Mouse (Mus musculus) neural tube, embryonic 15.5 days (tissue): ENCODE results near the gene Iqcg. TPM values are rescaled to one million over a fixed set of nuclear protein-coding genes. Genes with fewer than 3 reads are reported as not detected.
"Not testable (repeated sequence)": the region's sequence is repeated elsewhere in the genome, so short reads cannot be mapped to it uniquely, and the experiment has no call there.

ENCODE experiments used
- ATAC-seq: fragments of 200-750 bp; cut with Nextera tagmentation; 2 replicates; pipeline ENCODE4 v1.8.0; 2017; ENCODE audit warnings: mild to moderate bottlenecking, moderate TSS enrichment, moderate library complexity; ENCODE audit not compliant: low FRiP score
- H3K27ac ChIP-seq: fragments of 300-500 bp; sonication (generic); replicated peaks from 2 replicates; pipeline ENCODE4 v1.5.1; 2015; ENCODE audit warnings: mild to moderate bottlenecking, inconsistent platforms
- H3K27me3 ChIP-seq: fragments of 300-500 bp; sonication (generic); replicated peaks from 2 replicates; pipeline ENCODE4 v1.6.1; 2015; ENCODE audit warnings: inconsistent platforms
- H3K36me3 ChIP-seq: fragments of 300-500 bp; sonication (generic); 2 replicates; pipeline ENCODE4 v1.6.1; 2015; ENCODE audit warnings: inconsistent platforms
- H3K4me1 ChIP-seq: fragments of 300-500 bp; sonication (generic); 2 replicates; pipeline ENCODE4 v1.6.1; 2015; ENCODE audit warnings: inconsistent platforms
- H3K4me2 ChIP-seq: fragments of 300-500 bp; sonication (generic); 2 replicates; pipeline ENCODE4 v1.6.1; 2015; ENCODE audit warnings: inconsistent platforms, mild to moderate bottlenecking, moderate library complexity
- H3K4me3 ChIP-seq: fragments of 300-500 bp; sonication (generic); replicated peaks from 2 replicates; pipeline ENCODE4 v1.5.1; 2015; ENCODE audit warnings: mild to moderate bottlenecking, inconsistent platforms
- H3K9ac ChIP-seq: fragments of 300-500 bp; sonication (generic); replicated peaks from 2 replicates; pipeline ENCODE4 v1.6.1; 2015; ENCODE audit warnings: mild to moderate bottlenecking, inconsistent platforms
- H3K9me3 ChIP-seq: fragments of 300-500 bp; sonication (generic); replicated peaks from 2 replicates; pipeline ENCODE4 v1.6.1; 2016; ENCODE audit warnings: inconsistent platforms
- WGBS: fragments of 180-500 bp; shearing (Covaris S2); methylation state at CpG from one replicate; pipeline ENCODE4 v1.1.7; 2015; ENCODE audit warnings: mixed read lengths; 5-methylcytosine and 5-hydroxymethylcytosine counted together
- polyA plus RNA-seq: library from polyadenylated mRNA; unstranded; fragments of >200 nt; fragmentation: Nextera tagmentation; extraction: Ambion mirVana; gene quantifications from 2 replicates; pipeline ENCODE4 v1.2.1, GENCODE M21; 2015

The Iqcg gene
- polyA plus RNA-seq, 1 experiment from 2014 or later: 5.0 TPM

GRCm38 (mm10) chr16:33062682-33063131 lies 6.7 kb upstream of the Iqcg start:
- Histone ChIP-seq H3K4me1 (peaks cover 41% of the 10 kb centered on the region), H3K36me3 (peaks cover 36% of the 10 kb centered on the region), H3K27ac (peak overlapping the region; percentile 82), H3K9ac (peak overlapping the region; percentile 75), H3K4me2 (peak overlapping the region; percentile 88), H3K4me3 (peak overlapping the region; percentile 91), H3K9me3 (no peaks in the 10 kb centered on the region), H3K27me3 (no peaks in the 10 kb centered on the region)
- peak; percentile 56 for ATAC-seq
- 0% methylated on average over 35 of the region's 35 CpGs for WGBS

DNA sequence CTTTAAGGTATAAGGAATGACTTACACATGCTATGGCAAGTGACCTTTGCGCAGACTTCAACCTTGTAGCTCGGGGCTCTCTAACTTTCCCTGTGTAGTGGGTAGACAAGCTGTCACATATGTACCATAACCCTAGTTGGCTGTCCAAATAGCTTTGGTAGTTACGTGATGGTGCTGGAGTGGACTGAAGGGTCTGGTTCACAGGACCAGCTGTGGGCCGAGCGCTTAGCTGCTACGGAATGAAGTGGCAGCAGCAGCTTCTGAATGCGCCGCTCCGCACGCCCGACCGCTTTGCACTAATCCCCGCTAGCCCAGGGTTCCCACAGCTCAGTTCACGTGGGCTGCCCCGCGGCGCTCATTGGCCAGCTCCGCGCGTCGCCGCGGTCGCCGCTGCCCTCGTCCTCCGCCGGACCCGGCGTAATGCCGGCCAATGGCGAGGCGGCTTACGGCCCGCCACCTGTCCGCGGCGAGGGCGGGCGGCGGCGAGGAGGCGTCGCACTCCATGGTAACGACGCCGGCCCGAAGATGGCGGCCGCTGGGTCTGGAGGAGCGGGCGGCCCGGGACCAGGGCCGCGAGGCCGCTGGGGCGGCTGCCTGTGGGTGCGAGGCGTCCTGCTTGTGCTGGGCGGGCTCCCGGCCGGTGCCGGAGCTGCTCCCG lies 6.1 kb upstream of the Iqcg start, which contains the start of gene Lmln:
Lmln (plus strand) TSS at position 498 of the 658 bp plus-strand sequence.
- peak within 1 kb of the TSS; percentile 82 for H3K27ac ChIP-seq
- WGBS: under 1% methylated on average over 64 of the region's 64 CpGs
- H3K27me3 ChIP-seq: no peaks in the 10 kb centered on the region
- ATAC-seq: peak; percentile 96
- H3K9me3 ChIP-seq: no peaks in the 10 kb centered on the region
- H3K36me3 ChIP-seq: peaks cover 36% of the 10 kb centered on the region
- peak within 1 kb of the TSS; percentile 88 for H3K4me2 ChIP-seq
- H3K4me1 ChIP-seq: peaks cover 46% of the 10 kb centered on the region
- H3K4me3 ChIP-seq: peak within 1 kb of the TSS; percentile 91
- H3K9ac ChIP-seq: peak within 1 kb of the TSS; percentile 75

- Histone ChIP-seq H3K4me2 (peak overlapping the region; percentile 88), H3K9ac (0 out of 2 replicates have a peak overlapping the region, but pooled peaks have one; percentile 75), H3K9me3 (no peaks in the 10 kb centered on the region), H3K4me3 (peak overlapping the region; percentile 91; the same call in 1 of the 2 replicates), H3K27me3 (no peaks in the 10 kb centered on the region), H3K27ac (peak overlapping the region; percentile 82; the same call in 1 of the 2 replicates), H3K36me3 (peaks cover 30% of the 10 kb centered on the region), H3K4me1 (peaks cover 48% of the 10 kb centered on the region)
- 49% methylated on average over 11 of the region's 11 CpGs for WGBS
- ATAC-seq: no peak
Measured at GRCm38 (mm10) chr16:33061400-33061799, 5.4 kb upstream of the Iqcg start.

DNA sequence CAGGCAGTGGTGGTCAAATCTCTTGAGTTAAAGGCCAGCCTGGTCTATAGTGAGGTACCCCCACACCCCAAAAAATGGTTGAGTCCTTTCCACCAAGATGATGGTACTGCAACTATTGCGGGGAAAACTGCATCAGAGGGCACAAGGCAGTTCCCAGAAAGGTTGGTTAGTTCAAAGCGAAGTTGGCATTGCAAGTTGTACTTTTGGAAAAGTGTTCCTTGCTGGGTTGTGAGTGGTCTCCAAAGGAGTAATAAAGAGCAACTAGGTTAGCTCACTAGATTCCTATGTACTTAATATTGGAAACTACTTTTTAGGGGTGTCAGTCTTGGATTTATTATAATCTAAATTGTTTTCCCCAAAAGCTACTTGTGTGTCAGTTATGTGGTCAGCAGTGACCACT lies 4.9 kb upstream of the Iqcg start:
- no peak overlapping the region for H3K4me2 ChIP-seq
- 73% methylated on average over 2 of the region's 2 CpGs for WGBS
- no peak overlapping the region for H3K4me3 ChIP-seq
- no peaks in the 10 kb centered on the region for H3K9me3 ChIP-seq
- H3K9ac ChIP-seq: no peak overlapping the region
- no peaks in the 10 kb centered on the region for H3K27me3 ChIP-seq
- H3K36me3 ChIP-seq: peaks cover 30% of the 10 kb centered on the region
- peaks cover 48% of the 10 kb centered on the region for H3K4me1 ChIP-seq
- H3K27ac ChIP-seq: no peak overlapping the region
- ATAC-seq: no peak

DNA sequence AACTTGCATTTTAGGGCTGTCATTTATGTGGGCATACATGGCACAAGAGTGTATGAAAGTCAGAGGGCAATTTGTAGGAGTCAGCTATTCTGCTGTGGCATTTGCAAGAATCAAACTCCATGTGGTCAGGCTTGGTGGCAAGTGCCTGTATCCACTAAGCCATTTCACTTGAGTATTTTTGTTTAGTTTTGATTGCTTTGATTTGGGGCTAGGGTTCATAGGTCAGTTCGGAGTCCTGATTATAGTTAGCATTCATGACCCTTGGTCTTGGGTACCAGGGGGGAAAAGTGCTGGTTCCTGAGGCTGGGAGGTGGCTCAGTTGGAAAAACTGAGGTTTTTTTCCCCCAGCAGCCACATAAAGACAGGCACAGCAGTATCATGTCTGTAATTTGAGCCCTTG lies 3.5 kb upstream of the Iqcg start:
- WGBS: 94% methylated on average over 1 of the region's 1 CpGs

DNA sequence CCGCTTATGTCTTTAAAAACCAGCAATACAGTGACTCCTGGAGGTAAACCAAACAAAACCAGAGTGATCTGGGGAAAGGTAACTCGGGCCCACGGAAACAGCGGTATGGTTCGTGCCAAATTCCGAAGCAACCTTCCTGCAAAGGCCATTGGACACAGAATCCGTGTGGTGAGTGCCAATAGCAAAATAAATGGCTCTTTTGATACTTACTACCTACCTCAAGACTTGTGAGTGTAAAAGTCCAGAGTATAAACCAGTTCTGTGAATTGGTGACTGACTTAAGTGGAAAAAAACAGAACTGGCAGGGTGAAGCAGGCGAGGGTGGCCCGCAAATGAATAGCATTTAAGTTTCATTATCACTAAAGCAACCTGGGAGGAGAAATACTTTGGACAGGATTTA lies 2.6 kb upstream of the Iqcg start:
- H3K4me3 ChIP-seq, H3K4me2 ChIP-seq, H3K9me3 ChIP-seq, H3K27me3 ChIP-seq, H3K27ac ChIP-seq, H3K9ac ChIP-seq, ATAC-seq: not testable (repeated sequence)
- 91% methylated on average over 9 of the region's 9 CpGs for WGBS
- peaks cover 46% of the 10 kb centered on the region for H3K4me1 ChIP-seq
- peaks cover 30% of the 10 kb centered on the region for H3K36me3 ChIP-seq

More for the DNA sequence above, 3.5 kb upstream of the Iqcg start:
- ATAC-seq: no peak
- H3K36me3 ChIP-seq: peaks cover 30% of the 10 kb centered on the region
- H3K4me3 ChIP-seq: no peak overlapping the region
- H3K4me1 ChIP-seq: peaks cover 51% of the 10 kb centered on the region
- H3K27ac ChIP-seq: no peak overlapping the region
- H3K4me2 ChIP-seq: no peak overlapping the region
- H3K9me3 ChIP-seq: no peaks in the 10 kb centered on the region
- H3K27me3 ChIP-seq: no peaks in the 10 kb centered on the region
- no peak overlapping the region for H3K9ac ChIP-seq

GRCm38 (mm10) chr16:33058033-33058432 lies 2.0 kb upstream of the Iqcg start:
- Histone ChIP-seq H3K9ac (no peak overlapping the region), H3K9me3 (no peaks in the 10 kb centered on the region), H3K27ac (no peak overlapping the region), H3K4me1 (peaks cover 40% of the 10 kb centered on the region), H3K36me3 (peaks cover 30% of the 10 kb centered on the region), H3K4me2 (peak overlapping the region; percentile 82), H3K27me3 (no peaks in the 10 kb centered on the region), H3K4me3 (peak overlapping the region; percentile 18; the same call in 1 of the 2 replicates)
- no peak for ATAC-seq
- WGBS: 92% methylated on average over 16 of the region's 16 CpGs

DNA sequence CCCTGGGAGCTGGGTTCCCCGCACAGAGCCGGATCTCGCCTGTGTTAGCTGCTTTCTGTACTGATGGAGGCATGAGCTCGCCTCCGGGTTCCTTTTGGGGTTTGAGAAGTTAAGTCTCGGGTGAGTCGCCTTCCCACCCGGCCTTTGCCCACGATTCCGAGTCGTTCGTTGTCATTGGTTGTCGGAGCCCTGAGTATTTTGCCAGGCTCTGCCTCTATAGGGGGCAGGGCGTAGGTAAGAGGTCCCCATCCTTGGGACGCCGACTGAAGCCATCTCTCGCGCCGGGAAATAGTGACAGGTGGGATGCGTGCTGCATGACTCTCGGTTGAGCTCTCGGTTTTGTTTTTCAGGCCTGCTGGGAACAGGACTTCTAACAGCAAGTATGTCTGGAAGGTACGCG lies 768 bp upstream of the Iqcg start:
- peak overlapping the region; percentile 88 for H3K27ac ChIP-seq
- no peaks in the 10 kb centered on the region for H3K27me3 ChIP-seq
- no peaks in the 10 kb centered on the region for H3K9me3 ChIP-seq
- peaks cover 34% of the 10 kb centered on the region for H3K4me1 ChIP-seq
- peak overlapping the region; percentile 93 for H3K9ac ChIP-seq
- under 1% methylated on average over 24 of the region's 24 CpGs for WGBS
- H3K4me3 ChIP-seq: peak overlapping the region; percentile 77
- peak overlapping the region; percentile 82 for H3K4me2 ChIP-seq
- ATAC-seq: peak; percentile 55
- peaks cover 30% of the 10 kb centered on the region for H3K36me3 ChIP-seq

DNA sequence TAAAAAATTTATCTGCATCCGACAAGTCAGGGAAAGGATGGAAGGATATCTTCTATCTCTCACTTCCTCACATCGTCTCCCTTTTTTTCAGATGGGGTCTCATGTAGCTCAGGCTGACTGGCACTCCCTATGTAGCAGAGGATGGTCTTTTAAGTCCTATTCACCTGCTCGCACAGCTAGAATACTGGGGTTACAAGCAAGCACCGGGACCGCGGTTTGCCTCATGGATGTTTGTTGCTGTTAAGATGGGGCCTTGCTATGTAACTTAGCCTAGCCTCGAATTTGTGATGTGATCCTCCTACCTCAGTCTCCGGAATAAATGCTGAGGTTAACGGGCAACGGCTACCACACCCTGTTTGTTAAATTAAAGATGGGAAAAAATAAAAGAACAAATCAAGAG lies 363 bp downstream of the Iqcg start:
- 19% methylated on average over 10 of the region's 10 CpGs for WGBS
- H3K4me3 ChIP-seq: peak overlapping the region; percentile 77
- H3K4me2 ChIP-seq: peak overlapping the region; percentile 82
- H3K27me3 ChIP-seq: no peaks in the 10 kb centered on the region
- peak; percentile 22 for ATAC-seq
- peaks cover 26% of the 10 kb centered on the region for H3K36me3 ChIP-seq
- H3K27ac ChIP-seq: no peak overlapping the region
- peaks cover 31% of the 10 kb centered on the region for H3K4me1 ChIP-seq
- peak overlapping the region; percentile 26 for H3K9ac ChIP-seq
- H3K9me3 ChIP-seq: no peaks in the 10 kb centered on the region

DNA sequence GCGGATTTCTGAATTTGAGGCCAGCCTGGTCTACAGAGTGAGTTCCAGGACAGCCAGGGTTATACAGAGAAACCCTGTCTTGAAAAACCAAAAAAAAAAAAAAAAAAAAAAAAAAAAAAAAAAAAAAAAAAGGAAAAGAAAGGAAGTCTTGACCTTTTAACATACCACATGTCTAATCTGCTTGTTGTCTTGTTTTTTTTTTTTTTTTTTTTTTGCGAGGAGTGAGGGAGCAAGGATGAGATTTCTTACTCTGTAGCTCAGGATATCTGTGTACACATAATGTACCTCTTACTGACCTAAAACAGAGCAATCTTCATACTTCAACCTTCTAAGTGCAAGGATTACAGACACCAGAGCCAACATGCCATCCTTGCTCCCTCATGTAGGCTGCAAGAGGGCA lies 1.1 kb downstream of the Iqcg start:
- H3K9me3 ChIP-seq, ATAC-seq, H3K4me2 ChIP-seq, H3K4me3 ChIP-seq, H3K27ac ChIP-seq, H3K27me3 ChIP-seq, H3K9ac ChIP-seq: not testable (repeated sequence)
- peaks cover 19% of the 10 kb centered on the region for H3K36me3 ChIP-seq
- WGBS: 100% methylated on average over 2 of the region's 2 CpGs
- peaks cover 31% of the 10 kb centered on the region for H3K4me1 ChIP-seq

DNA sequence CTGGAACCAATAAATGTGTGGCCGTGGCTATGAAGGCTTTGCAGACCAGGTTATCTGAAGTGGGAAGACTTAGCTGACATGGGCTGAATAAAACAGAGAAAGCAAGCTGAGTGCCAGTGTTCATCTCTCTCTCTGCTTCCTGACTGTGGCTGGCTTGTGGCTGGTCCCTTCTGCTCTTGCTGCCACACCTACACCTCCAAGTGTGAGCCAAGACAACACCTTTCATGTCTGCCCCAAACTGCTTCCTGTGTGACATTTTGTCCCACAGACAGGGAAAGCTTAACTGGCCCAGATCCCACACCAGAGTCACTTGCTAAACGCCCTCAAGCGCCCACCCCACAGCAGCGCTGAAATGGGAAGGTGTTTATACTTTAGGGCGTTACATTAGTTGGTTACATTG lies 2.9 kb downstream of the Iqcg start:
- H3K9ac ChIP-seq: no peak overlapping the region
- peaks cover 2% of the 10 kb centered on the region for H3K36me3 ChIP-seq
- no peak overlapping the region for H3K27ac ChIP-seq
- peaks cover 15% of the 10 kb centered on the region for H3K4me1 ChIP-seq
- no peak overlapping the region for H3K4me3 ChIP-seq
- H3K4me2 ChIP-seq: no peak overlapping the region
- H3K27me3 ChIP-seq: no peaks in the 10 kb centered on the region
- WGBS: 73% methylated on average over 5 of the region's 5 CpGs
- ATAC-seq: no peak
- H3K9me3 ChIP-seq: no peaks in the 10 kb centered on the region

- H3K9me3 ChIP-seq: no peaks in the 10 kb centered on the region
- no peak for ATAC-seq
- H3K27me3 ChIP-seq: no peaks in the 10 kb centered on the region
- no peak overlapping the region for H3K27ac ChIP-seq
- no peak overlapping the region for H3K4me3 ChIP-seq
- no peaks in the 10 kb centered on the region for H3K4me1 ChIP-seq
- no peak overlapping the region for H3K9ac ChIP-seq
- 92% methylated on average over 16 of the region's 16 CpGs for WGBS
- H3K4me2 ChIP-seq: no peak overlapping the region
- H3K36me3 ChIP-seq: no peaks in the 10 kb centered on the region
Measured at GRCm38 (mm10) chr16:33049809-33050208, 6.2 kb downstream of the Iqcg start.
